Mouse (Mus musculus) G1E (cell line): Measurements from ENCODE around the gene Apol10a.
"Not testable (repeated sequence)": the region's sequence is repeated elsewhere in the genome, so short reads cannot be mapped to it uniquely, and the experiment has no call there.

Source experiments
- CTCF ChIP-seq: IDR thresholded peaks from 2 replicates; pipeline ENCODE4 v1.5.1; 2012; ENCODE audit warnings: low read depth, low read length, inconsistent platforms, mixed read lengths
- POLR2AphosphoS5 ChIP-seq: IDR thresholded peaks from 2 replicates; pipeline ENCODE4 v1.6.1; 2012; ENCODE audit warnings: low read depth, low read length, inconsistent platforms; ENCODE audit not compliant: insufficient replicate concordance

GRCm38 (mm10) chr15:77476693-77477092 lies at the start of gene Apol10a:
- not testable (repeated sequence) for TF ChIP-seq CTCF, POLR2AphosphoS5
